Mouse (Mus musculus): ENCODE results near the gene Aldh6a1.

Gene Aldh6a1

GRCm38 (mm10) chr12:84408819-84409507 is 41.8 kb downstream of the Aldh6a1 start, which contains the start of the genes Entpd5 and Bbof1:
Gene Entpd5, minus strand, starts transcription at chr12:84409029.
Gene Bbof1, plus strand, starts transcription at chr12:84409071.
- peak; percentile 94 for DNase-seq

- no peak for DNase-seq
Observed at GRCm38 (mm10) chr12:84407874-84408818, 42.7 kb downstream of the Aldh6a1 start.

GRCm38 (mm10) chr12:84407259-84407658 is 43.5 kb downstream of the Aldh6a1 start:
- DNase-seq = no peak

GRCm38 (mm10) chr12:84404541-84404940 is 46.3 kb downstream of the Aldh6a1 start:
- DNase-seq = no peak

GRCm38 (mm10) chr12:84402923-84403322 is 47.9 kb downstream of the Aldh6a1 start:
- no peak for DNase-seq

GRCm38 (mm10) chr12:84400653-84401052 is 50.2 kb downstream of the Aldh6a1 start:
- no peak for DNase-seq

GRCm38 (mm10) chr12:84400068-84400467 is 50.7 kb downstream of the Aldh6a1 start:
- DNase-seq = no peak

GRCm38 (mm10) chr12:84399663-84400062 is 51.1 kb downstream of the Aldh6a1 start:
- DNase-seq = no peak

GRCm38 (mm10) chr12:84399135-84399534 is 51.7 kb downstream of the Aldh6a1 start:
- no peak for DNase-seq

GRCm38 (mm10) chr12:84398629-84399028 is 52.2 kb downstream of the Aldh6a1 start:
- DNase-seq = no peak

GRCm38 (mm10) chr12:84397685-84398084 is 53.1 kb downstream of the Aldh6a1 start:
- DNase-seq = no peak

- no peak for DNase-seq
Observed at GRCm38 (mm10) chr12:84396947-84397679, 53.7 kb downstream of the Aldh6a1 start.

- no peak for DNase-seq
Observed at GRCm38 (mm10) chr12:84393847-84394246, 57.0 kb downstream of the Aldh6a1 start.

GRCm38 (mm10) chr12:84392681-84393080 is 58.1 kb downstream of the Aldh6a1 start:
- DNase-seq = no peak

- no peak for DNase-seq
Observed at GRCm38 (mm10) chr12:84390336-84390735, 60.5 kb downstream of the Aldh6a1 start.

GRCm38 (mm10) chr12:84388774-84389400 is 61.9 kb downstream of the Aldh6a1 start:
- no peak for DNase-seq

GRCm38 (mm10) chr12:84388097-84388496 is 62.7 kb downstream of the Aldh6a1 start:
- no peak for DNase-seq

- no peak for DNase-seq
Observed at GRCm38 (mm10) chr12:84385408-84385807, 65.4 kb downstream of the Aldh6a1 start.

- no peak for DNase-seq
Observed at GRCm38 (mm10) chr12:84384644-84385081, 66.1 kb downstream of the Aldh6a1 start.

GRCm38 (mm10) chr12:84382369-84382768 is 68.4 kb downstream of the Aldh6a1 start:
- DNase-seq = no peak

Data from right cerebral cortex, postnatal 25 days (tissue).